Mouse (Mus musculus) liver, embryonic 14.5 days (tissue): ENCODE data around the gene Farp1. TPM values are rescaled to one million over a fixed set of nuclear protein-coding genes. Genes with fewer than 3 reads are reported as not detected.

Source experiments
- ATAC-seq: fragments of 200-750 bp; cut with Nextera tagmentation; 2 replicates; pipeline ENCODE4 v1.8.0; 2017; ENCODE audit warnings: moderate number of reproducible peaks, mild to moderate bottlenecking, moderate library complexity; ENCODE audit not compliant: insufficient read depth
- DNase-seq, 3 experiments: peaks; one replicate each; pipeline ENCODE4 v3.0.0-alpha.2; 2012 to 2013; ENCODE audit warnings: low read depth in 3 of 3, low spot score in 3 of 3
- H3K27ac ChIP-seq: fragments of 300-500 bp; sonication (generic); 2 replicates; pipeline ENCODE4 v1.5.1; 2014; ENCODE audit warnings: moderate library complexity, mild to moderate bottlenecking, control low read depth, inconsistent platforms
- H3K27me3 ChIP-seq: fragments of 300-500 bp; sonication (generic); 2 replicates; pipeline ENCODE4 v1.6.1; 2014; ENCODE audit warnings: mild to moderate bottlenecking, low read length, moderate library complexity; ENCODE audit not compliant: control insufficient read depth, insufficient read depth
- H3K36me3 ChIP-seq: fragments of 300-500 bp; sonication (generic); replicated peaks from 2 replicates; pipeline ENCODE4 v1.6.1; 2014; ENCODE audit warnings: low read depth; ENCODE audit not compliant: control insufficient read depth, insufficient read depth
- H3K4me1 ChIP-seq, 2 experiments: fragments of 200-500 bp in 1 of 2; fragments of 300-500 bp in 1 of 2; sonication (generic) in 1 of 2; replicated peaks; 2 replicates each; pipeline ENCODE4 v1.6.1; 2012 to 2014; ENCODE audit warnings: antibody characterized with exemption in 1 of 2, inconsistent platforms in 1 of 2, low read length in 1 of 2; ENCODE audit not compliant: control insufficient read depth in 2 of 2, insufficient read depth in 2 of 2
- H3K4me2 ChIP-seq: fragments of 300-500 bp; sonication (generic); 2 replicates; pipeline ENCODE4 v1.6.1; 2014; ENCODE audit warnings: low read depth, mild to moderate bottlenecking, control low read depth, moderate library complexity
- H3K4me3 ChIP-seq, 2 experiments: fragments of 200-500 bp in 1 of 2; fragments of 300-500 bp in 1 of 2; sonication (generic) in 1 of 2; 2 replicates each; pipeline ENCODE4 v1.5.1; 2012 to 2014; ENCODE audit warnings: low read depth in 2 of 2, low read length in 2 of 2, mild to moderate bottlenecking in 2 of 2, control low read depth in 1 of 2, inconsistent platforms in 1 of 2, moderate library complexity in 1 of 2; ENCODE audit not compliant: insufficient read depth in 1 of 2
- H3K9ac ChIP-seq: fragments of 300-500 bp; sonication (generic); replicated peaks from 2 replicates; pipeline ENCODE4 v1.6.1; 2014; ENCODE audit warnings: mild to moderate bottlenecking, control low read depth, moderate library complexity
- H3K9me3 ChIP-seq: fragments of 300-500 bp; sonication (generic); 2 replicates; pipeline ENCODE4 v1.6.1; 2016; ENCODE audit warnings: low read length, mixed read lengths; ENCODE audit not compliant: control insufficient read depth
- CTCF ChIP-seq: IDR thresholded peaks from 2 replicates; pipeline ENCODE4 v1.5.1; 2016; ENCODE audit warnings: antibody characterized with exemption, low read depth, control low read depth
- EP300 ChIP-seq: IDR thresholded peaks from 2 replicates; pipeline ENCODE4 v1.6.1; 2016; ENCODE audit warnings: antibody characterized with exemption, low read depth
- WGBS: fragments of 180-500 bp; shearing (Covaris S2); extraction: QIAGEN DNeasy Blood & Tissue Kit; methylation state at CpG from one replicate; pipeline ENCODE4 v1.1.7; 2014; ENCODE audit not compliant: insufficient replicate concordance; 5-methylcytosine and 5-hydroxymethylcytosine counted together
- polyA plus RNA-seq, 2 experiments: library from polyadenylated mRNA; depleted of rRNA in 1 of 2; stranded (reverse) in 1 of 2; unstranded in 1 of 2; fragments of >200 nt; fragmentation: Nextera tagmentation in 1 of 2; extraction: Ambion mirVana in 1 of 2; gene quantifications; 2 replicates each; pipeline versions ENCODE4 v1.2.1 to v1.2.3; 2012 to 2014

The Farp1 gene
- polyA plus RNA-seq, 2 experiments, result 3.0 to 4.3 TPM

DNA sequence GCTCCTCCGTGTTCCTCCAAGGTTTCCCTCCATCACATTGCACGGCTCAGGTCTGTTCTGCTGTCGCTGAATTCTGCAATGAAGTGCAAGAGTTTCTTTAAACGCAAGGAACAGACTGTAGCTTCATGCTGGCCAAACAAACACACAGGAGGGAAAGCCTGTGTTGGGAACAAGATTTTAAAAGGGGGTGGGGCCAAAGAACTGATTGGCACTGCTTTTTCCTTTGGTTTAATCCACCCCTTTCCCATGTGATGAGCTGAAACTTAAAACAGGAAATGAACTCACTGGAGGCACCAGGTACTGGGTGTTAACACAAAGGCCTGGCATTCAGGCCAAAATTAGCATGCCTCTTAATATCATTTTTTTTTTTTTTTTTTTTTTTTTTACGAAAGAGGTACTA lies 213.3 kb downstream of the Farp1 start:
- ATAC-seq (no peak), DNase-seq (no peak)
- no peak overlapping the region for H3K9ac ChIP-seq
- H3K27me3 ChIP-seq, result no peaks in the 10 kb centered on the region
- TF ChIP-seq CTCF, result no peak
- no peak for TF ChIP-seq EP300
- 62% methylated on average over 5 of the region's 5 CpGs for WGBS
- no peak overlapping the region for H3K27ac ChIP-seq
- H3K9me3 ChIP-seq, result no peaks in the 10 kb centered on the region
- no peak overlapping the region for H3K4me3 ChIP-seq
- H3K4me2 ChIP-seq, result no peak overlapping the region
- no peaks in the 10 kb centered on the region for H3K4me1 ChIP-seq
- H3K36me3 ChIP-seq, result no peaks in the 10 kb centered on the region

DNA sequence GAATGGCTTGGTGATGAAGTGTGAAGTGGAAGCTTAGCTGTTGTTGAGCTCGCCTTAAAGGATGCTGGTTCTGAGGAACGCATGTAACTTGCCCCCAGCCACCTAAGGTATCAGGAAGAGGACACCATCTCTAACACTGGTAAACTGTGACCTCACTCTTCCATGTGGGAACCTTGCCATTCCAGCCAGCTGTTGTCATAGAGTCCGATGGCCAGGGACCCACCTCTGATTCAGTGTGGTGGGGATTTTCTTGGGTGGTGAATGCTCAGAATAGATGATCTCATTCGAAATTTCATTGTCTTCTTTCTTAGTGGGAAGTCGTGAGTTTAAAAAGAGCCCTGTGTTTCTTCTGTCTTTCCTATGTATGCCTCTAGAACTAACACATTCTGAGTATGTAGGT lies 216.1 kb downstream of the Farp1 start:
- no peak for DNase-seq
- Histone ChIP-seq H3K4me1 (no peaks in the 10 kb centered on the region), H3K27ac (no peak overlapping the region), H3K27me3 (no peaks in the 10 kb centered on the region), H3K4me3 (no peak overlapping the region), H3K9me3 (no peaks in the 10 kb centered on the region), H3K4me2 (no peak overlapping the region), H3K36me3 (no peaks in the 10 kb centered on the region), H3K9ac (no peak overlapping the region; the same call in 1 of the 2 replicates)
- TF ChIP-seq CTCF (no peak), EP300 (no peak)
- 52% methylated on average over 5 of the region's 5 CpGs for WGBS
- no peak for ATAC-seq

DNA sequence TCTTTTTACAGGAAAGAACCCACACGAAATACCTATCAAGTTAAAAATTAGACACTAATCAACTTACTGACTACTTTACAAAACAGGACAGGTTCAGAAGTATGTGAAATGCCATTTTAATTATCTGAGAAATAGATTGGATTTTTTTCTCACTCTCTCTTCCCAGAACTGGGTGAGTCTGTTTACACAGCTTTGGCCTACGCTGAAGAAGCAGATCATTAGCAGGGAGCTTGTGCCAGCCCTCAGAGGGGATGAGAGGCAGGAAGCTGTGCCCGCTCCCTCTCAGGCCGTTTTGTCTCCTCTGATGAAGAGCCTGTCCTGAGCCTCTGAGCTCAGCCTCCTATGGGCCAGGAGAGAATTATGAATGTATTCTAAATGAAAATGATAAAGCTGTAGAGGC lies 216.7 kb downstream of the Farp1 start:
- H3K36me3 ChIP-seq, result no peaks in the 10 kb centered on the region
- H3K4me2 ChIP-seq, result no peak overlapping the region
- no peaks in the 10 kb centered on the region for H3K27me3 ChIP-seq
- H3K27ac ChIP-seq, result no peak overlapping the region
- DNase-seq (no peak), ATAC-seq (no peak)
- TF ChIP-seq CTCF (no peak), EP300 (no peak)
- no peaks in the 10 kb centered on the region for H3K9me3 ChIP-seq
- WGBS, result 52% methylated on average over 4 of the region's 4 CpGs
- no peak overlapping the region for H3K4me3 ChIP-seq
- no peaks in the 10 kb centered on the region for H3K4me1 ChIP-seq
- no peak overlapping the region for H3K9ac ChIP-seq

DNA sequence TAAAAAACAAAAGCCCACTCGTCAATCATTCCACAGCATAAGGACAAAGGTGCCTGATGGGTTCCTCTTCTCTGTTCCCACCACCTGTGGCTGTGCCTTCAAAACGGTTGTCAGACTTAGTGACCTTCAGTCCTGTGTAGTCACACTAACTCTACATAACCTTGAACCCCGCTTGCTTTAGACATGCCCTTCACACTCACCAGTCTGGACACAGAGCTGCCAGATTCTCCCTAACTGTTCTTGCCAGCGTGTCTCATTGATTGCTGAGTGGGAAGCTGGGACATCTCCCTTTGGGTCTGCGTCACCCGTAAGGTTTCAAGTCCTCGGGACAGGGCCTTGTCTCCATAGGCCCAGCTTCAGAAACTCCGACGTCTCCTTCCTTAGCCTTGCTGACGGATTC lies 217.5 kb downstream of the Farp1 start:
- Histone ChIP-seq H3K4me3 (no peak overlapping the region), H3K9me3 (no peaks in the 10 kb centered on the region), H3K27me3 (no peaks in the 10 kb centered on the region), H3K27ac (no peak overlapping the region), H3K4me2 (no peak overlapping the region), H3K9ac (no peak overlapping the region), H3K4me1 (no peaks in the 10 kb centered on the region), H3K36me3 (no peaks in the 10 kb centered on the region)
- ATAC-seq (0 out of 2 replicates have a peak, but pooled peaks have one; percentile 26), DNase-seq (no peak)
- TF ChIP-seq EP300 (no peak), CTCF (no peak)
- 69% methylated on average over 10 of the region's 10 CpGs for WGBS

DNA sequence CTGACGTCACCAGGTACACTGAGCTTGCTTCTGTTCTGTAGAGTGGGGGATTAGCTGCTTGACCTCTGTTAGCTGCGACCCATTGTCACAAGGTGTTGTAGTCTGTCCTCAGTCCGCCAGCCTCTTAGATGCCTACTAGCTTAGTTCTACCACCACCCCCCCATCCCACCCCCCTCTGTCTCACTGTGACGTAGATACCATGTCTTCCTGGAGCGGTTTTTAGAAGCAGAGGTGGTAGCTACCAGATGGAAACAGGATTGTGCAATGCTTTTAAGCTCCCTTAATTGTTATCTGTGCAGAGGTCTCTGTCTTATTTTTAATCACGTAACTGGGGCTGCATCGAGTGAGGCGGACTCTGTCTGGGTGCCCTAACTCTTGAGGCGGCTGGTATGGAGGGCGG lies 219.9 kb downstream of the Farp1 start:
- H3K9me3 ChIP-seq, result no peaks in the 10 kb centered on the region
- no peak for DNase-seq
- 68% methylated on average over 10 of the region's 10 CpGs for WGBS
- no peak overlapping the region for H3K27ac ChIP-seq
- no peaks in the 10 kb centered on the region for H3K27me3 ChIP-seq
- no peaks in the 10 kb centered on the region for H3K4me1 ChIP-seq
- H3K9ac ChIP-seq, result no peak overlapping the region
- H3K4me2 ChIP-seq, result no peak overlapping the region
- H3K4me3 ChIP-seq, result no peak overlapping the region
- no peaks in the 10 kb centered on the region for H3K36me3 ChIP-seq
- TF ChIP-seq EP300 (no peak), CTCF (no peak)
- no peak for ATAC-seq

DNA sequence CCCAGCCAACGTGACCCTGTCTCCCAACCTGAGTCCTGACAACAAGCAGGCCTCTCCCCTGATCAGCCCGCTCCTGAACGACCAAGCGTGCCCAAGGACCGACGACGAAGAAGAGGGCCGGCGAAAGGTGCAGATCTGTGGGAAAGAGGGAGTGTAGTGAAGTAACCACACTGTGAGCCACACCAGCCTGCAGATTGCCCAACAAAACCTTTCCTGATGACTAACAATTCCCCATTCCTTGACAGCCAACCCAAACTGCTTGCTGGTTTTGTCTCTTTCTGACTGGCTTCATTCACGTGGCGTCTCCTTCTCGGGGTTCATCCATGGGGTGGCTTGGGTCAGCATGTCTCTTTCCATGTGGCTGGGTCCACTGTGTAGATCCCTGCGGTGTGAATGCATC lies 220.5 kb downstream of the Farp1 start:
- no peaks in the 10 kb centered on the region for H3K4me1 ChIP-seq
- no peaks in the 10 kb centered on the region for H3K27me3 ChIP-seq
- no peak overlapping the region for H3K9ac ChIP-seq
- 72% methylated on average over 13 of the region's 13 CpGs for WGBS
- ATAC-seq (no peak), DNase-seq (no peak)
- H3K27ac ChIP-seq, result no peak overlapping the region
- no peak overlapping the region for H3K4me3 ChIP-seq
- no peaks in the 10 kb centered on the region for H3K9me3 ChIP-seq
- no peak for TF ChIP-seq EP300
- TF ChIP-seq CTCF, result no peak
- no peak overlapping the region for H3K4me2 ChIP-seq
- H3K36me3 ChIP-seq, result no peaks in the 10 kb centered on the region
